Mouse (Mus musculus) stomach, embryonic 15.5 days (tissue): Measurements from ENCODE around the gene Usp2. TPM values are rescaled to one million over a fixed set of nuclear protein-coding genes. Genes with fewer than 3 reads are reported as not detected.

ENCODE experiments used
- ATAC-seq: fragments of 200-750 bp; cut with Nextera tagmentation; 2 replicates; pipeline ENCODE4 v1.8.0; 2017; ENCODE audit warnings: low read depth, moderate number of reproducible peaks, moderate TSS enrichment; ENCODE audit not compliant: insufficient read depth, low FRiP score
- H3K27ac ChIP-seq: fragments of 300-500 bp; sonication (generic); 2 replicates; pipeline ENCODE4 v1.5.1; 2015; ENCODE audit warnings: mild to moderate bottlenecking, inconsistent platforms
- H3K27me3 ChIP-seq: fragments of 300-500 bp; sonication (generic); replicated peaks from 2 replicates; pipeline ENCODE4 v1.6.1; 2015; ENCODE audit warnings: inconsistent platforms
- H3K36me3 ChIP-seq: fragments of 300-500 bp; sonication (generic); 2 replicates; pipeline ENCODE4 v1.6.1; 2015; ENCODE audit warnings: inconsistent platforms
- H3K4me1 ChIP-seq: fragments of 300-500 bp; sonication (generic); 2 replicates; pipeline ENCODE4 v1.6.1; 2015; ENCODE audit warnings: inconsistent platforms
- H3K4me2 ChIP-seq: fragments of 300-500 bp; sonication (generic); 2 replicates; pipeline ENCODE4 v1.6.1; 2015; ENCODE audit warnings: mild to moderate bottlenecking, inconsistent platforms
- H3K4me3 ChIP-seq: fragments of 300-500 bp; sonication (generic); replicated peaks from 2 replicates; pipeline ENCODE4 v1.5.1; 2015; ENCODE audit warnings: inconsistent platforms
- H3K9ac ChIP-seq: fragments of 300-500 bp; sonication (generic); 2 replicates; pipeline ENCODE4 v1.6.1; 2015; ENCODE audit warnings: inconsistent platforms
- H3K9me3 ChIP-seq: fragments of 300-500 bp; sonication (generic); 2 replicates; pipeline ENCODE4 v1.6.1; 2016; ENCODE audit warnings: inconsistent platforms
- WGBS: fragments of 180-500 bp; shearing (Covaris S2); methylation state at CpG from one replicate; pipeline ENCODE4 v1.1.7; 2015; 5-methylcytosine and 5-hydroxymethylcytosine counted together
- polyA plus RNA-seq: library from polyadenylated mRNA; unstranded; fragments of >200 nt; fragmentation: Nextera tagmentation; extraction: Ambion mirVana; gene quantifications from 2 replicates; pipeline ENCODE4 v1.2.1, GENCODE M21; 2015

Usp2 gene
- polyA plus RNA-seq, 1 experiment from 2014 or later, result 12.0 TPM

- H3K27ac ChIP-seq, result no peak overlapping the region
- WGBS, result 68% methylated on average over 6 of the region's 6 CpGs
- no peaks in the 10 kb centered on the region for H3K36me3 ChIP-seq
- no peak overlapping the region for H3K4me3 ChIP-seq
- no peaks in the 10 kb centered on the region for H3K9me3 ChIP-seq
- no peak for ATAC-seq
- H3K9ac ChIP-seq, result no peak overlapping the region
- no peak overlapping the region for H3K4me2 ChIP-seq
- H3K27me3 ChIP-seq, result no peaks in the 10 kb centered on the region
- H3K4me1 ChIP-seq, result peaks cover 10% of the 10 kb centered on the region
These were observed 57.5 kb downstream of the Usp2 start for GRCm38 (mm10) chr9:44124317-44124716.

GRCm38 (mm10) chr9:44125026-44125425, 58.2 kb downstream of the Usp2 start:
- ATAC-seq, result no peak
- 58% methylated on average over 5 of the region's 5 CpGs for WGBS
- H3K9ac ChIP-seq, result no peak overlapping the region
- no peak overlapping the region for H3K4me2 ChIP-seq
- no peak overlapping the region for H3K4me3 ChIP-seq
- H3K4me1 ChIP-seq, result peaks cover 10% of the 10 kb centered on the region
- H3K9me3 ChIP-seq, result no peaks in the 10 kb centered on the region
- no peaks in the 10 kb centered on the region for H3K27me3 ChIP-seq
- no peaks in the 10 kb centered on the region for H3K36me3 ChIP-seq
- H3K27ac ChIP-seq, result no peak overlapping the region

- no peak for ATAC-seq
- WGBS, result 24% methylated on average over 18 of the region's 18 CpGs
- no peak overlapping the region for H3K4me3 ChIP-seq
- H3K9me3 ChIP-seq, result no peaks in the 10 kb centered on the region
- H3K9ac ChIP-seq, result no peak overlapping the region
- H3K27ac ChIP-seq, result peak overlapping the region; percentile 51; the same call in 1 of the 2 replicates
- H3K36me3 ChIP-seq, result no peaks in the 10 kb centered on the region
- peak overlapping the region; percentile 33 for H3K4me2 ChIP-seq
- peaks cover 17% of the 10 kb centered on the region for H3K4me1 ChIP-seq
- no peaks in the 10 kb centered on the region for H3K27me3 ChIP-seq
These were observed 59.0 kb downstream of the Usp2 start for GRCm38 (mm10) chr9:44125546-44126428.

- WGBS, result 77% methylated on average over 3 of the region's 3 CpGs
- no peak for ATAC-seq
- Histone ChIP-seq H3K27me3 (no peaks in the 10 kb centered on the region), H3K27ac (peak overlapping the region; percentile 51; the same call in 1 of the 2 replicates), H3K9ac (no peak overlapping the region), H3K4me2 (no peak overlapping the region), H3K4me3 (no peak overlapping the region), H3K4me1 (peaks cover 22% of the 10 kb centered on the region), H3K36me3 (no peaks in the 10 kb centered on the region), H3K9me3 (no peaks in the 10 kb centered on the region)
These were observed 59.9 kb downstream of the Usp2 start for GRCm38 (mm10) chr9:44126746-44127145.

GRCm38 (mm10) chr9:44127351-44127801, 60.6 kb downstream of the Usp2 start:
- peaks cover 22% of the 10 kb centered on the region for H3K4me1 ChIP-seq
- no peaks in the 10 kb centered on the region for H3K9me3 ChIP-seq
- no peak overlapping the region for H3K4me3 ChIP-seq
- WGBS, result 53% methylated on average over 3 of the region's 3 CpGs
- H3K36me3 ChIP-seq, result no peaks in the 10 kb centered on the region
- H3K27me3 ChIP-seq, result no peaks in the 10 kb centered on the region
- ATAC-seq, result no peak
- H3K27ac ChIP-seq, result no peak overlapping the region
- no peak overlapping the region for H3K9ac ChIP-seq
- H3K4me2 ChIP-seq, result no peak overlapping the region

GRCm38 (mm10) chr9:44129633-44130032, 62.8 kb downstream of the Usp2 start:
- no peak for ATAC-seq
- 7% methylated on average over 9 of the region's 9 CpGs for WGBS
- H3K9ac ChIP-seq, result peak overlapping the region; percentile 17; the same call in 1 of the 2 replicates
- no peaks in the 10 kb centered on the region for H3K27me3 ChIP-seq
- peak overlapping the region; percentile 93 for H3K27ac ChIP-seq
- peak overlapping the region; percentile 67 for H3K4me2 ChIP-seq
- no peaks in the 10 kb centered on the region for H3K9me3 ChIP-seq
- no peaks in the 10 kb centered on the region for H3K36me3 ChIP-seq
- peaks cover 27% of the 10 kb centered on the region for H3K4me1 ChIP-seq
- H3K4me3 ChIP-seq, result peak overlapping the region; percentile 38

GRCm38 (mm10) chr9:44130034-44130433, 63.2 kb downstream of the Usp2 start:
- Histone ChIP-seq H3K27ac (peak overlapping the region; percentile 93), H3K9me3 (no peaks in the 10 kb centered on the region), H3K4me2 (peak overlapping the region; percentile 67), H3K9ac (peak overlapping the region; percentile 17; the same call in 1 of the 2 replicates), H3K4me1 (peaks cover 31% of the 10 kb centered on the region), H3K4me3 (peak overlapping the region; percentile 38), H3K36me3 (no peaks in the 10 kb centered on the region), H3K27me3 (no peaks in the 10 kb centered on the region)
- peak; percentile 59 for ATAC-seq
- 0% methylated on average over 27 of the region's 27 CpGs for WGBS

GRCm38 (mm10) chr9:44130581-44131275, 63.9 kb downstream of the Usp2 start:
- Histone ChIP-seq H3K4me2 (peak overlapping the region; percentile 67), H3K4me3 (peak overlapping the region; percentile 38; the same call in 1 of the 2 replicates), H3K27me3 (no peaks in the 10 kb centered on the region), H3K36me3 (no peaks in the 10 kb centered on the region), H3K4me1 (peaks cover 30% of the 10 kb centered on the region), H3K9ac (no peak overlapping the region), H3K27ac (peak overlapping the region; percentile 90), H3K9me3 (no peaks in the 10 kb centered on the region)
- 25% methylated on average over 19 of the region's 19 CpGs for WGBS
- peak; percentile 9; the same call in 1 of the 2 replicates for ATAC-seq

GRCm38 (mm10) chr9:44131276-44131590, 64.4 kb downstream of the Usp2 start:
- Histone ChIP-seq H3K4me1 (peaks cover 32% of the 10 kb centered on the region), H3K4me2 (no peak overlapping the region; the same call in 1 of the 2 replicates), H3K4me3 (no peak overlapping the region), H3K27me3 (no peaks in the 10 kb centered on the region), H3K36me3 (no peaks in the 10 kb centered on the region), H3K27ac (peak overlapping the region; percentile 90), H3K9ac (no peak overlapping the region), H3K9me3 (no peaks in the 10 kb centered on the region)
- ATAC-seq, result no peak
- 43% methylated on average over 7 of the region's 7 CpGs for WGBS

- H3K9me3 ChIP-seq, result no peaks in the 10 kb centered on the region
- no peak overlapping the region for H3K4me2 ChIP-seq
- ATAC-seq, result no peak
- H3K4me1 ChIP-seq, result peaks cover 28% of the 10 kb centered on the region
- 62% methylated on average over 5 of the region's 5 CpGs for WGBS
- H3K4me3 ChIP-seq, result no peak overlapping the region
- H3K27ac ChIP-seq, result no peak overlapping the region
- no peak overlapping the region for H3K9ac ChIP-seq
- no peaks in the 10 kb centered on the region for H3K36me3 ChIP-seq
- no peaks in the 10 kb centered on the region for H3K27me3 ChIP-seq
These were observed 65.4 kb downstream of the Usp2 start for GRCm38 (mm10) chr9:44132200-44132599.

GRCm38 (mm10) chr9:44133287-44133686, 66.5 kb downstream of the Usp2 start:
- Histone ChIP-seq H3K9ac (no peak overlapping the region), H3K4me1 (peaks cover 28% of the 10 kb centered on the region), H3K27ac (peak overlapping the region; percentile 87), H3K4me3 (peak overlapping the region; percentile 65), H3K4me2 (peak overlapping the region; percentile 92), H3K36me3 (no peaks in the 10 kb centered on the region), H3K9me3 (no peaks in the 10 kb centered on the region), H3K27me3 (no peaks in the 10 kb centered on the region)
- ATAC-seq, result no peak
- WGBS, result 11% methylated on average over 2 of the region's 2 CpGs
